Mouse (Mus musculus) adrenal gland (tissue): ENCODE results near the gene Msmo1.

Experiments used
- intact Hi-C: fragments of 180-260 bp; cut with DNase I; formaldehyde crosslinking; loops from one replicate; pipeline ENCODE4 v1.15.1; 2025

Msmo1 gene

GRCm38 (mm10) chr8:64723206-64723605, 10.4 kb downstream of the Msmo1 start:
- intact Hi-C loops: no loop called here

GRCm38 (mm10) chr8:64717868-64718267, 15.7 kb downstream of the Msmo1 start:
- intact Hi-C loops: no loop called here

GRCm38 (mm10) chr8:64712499-64712898, 21.1 kb downstream of the Msmo1 start:
- intact Hi-C loops: no loop called here

GRCm38 (mm10) chr8:64711544-64711943, 22.0 kb downstream of the Msmo1 start:
- intact Hi-C loops: no loop called here

GRCm38 (mm10) chr8:64707481-64707880, 26.1 kb downstream of the Msmo1 start:
- intact Hi-C loops: no loop called here

- intact Hi-C loops: no loop called here
Observed at GRCm38 (mm10) chr8:64703191-64703590, 30.4 kb downstream of the Msmo1 start.

- intact Hi-C loops: loop anchor here (2.0 kb wide), 1 partner anchor 74 kb away; no protein-coding TSS in a partner anchor
Observed at GRCm38 (mm10) chr8:64692651-64693201, 40.9 kb downstream of the Msmo1 start, which contains the start of gene Cpe. Cpe (minus strand) TSS chr8:64693054.

- intact Hi-C loops: loop anchor here (2.0 kb wide), 1 partner anchor 73 kb away; no protein-coding TSS in a partner anchor
Observed at GRCm38 (mm10) chr8:64691591-64692401, 41.8 kb downstream of the Msmo1 start.

- intact Hi-C loops: no loop called here
Observed at GRCm38 (mm10) chr8:64690845-64691244, 42.7 kb downstream of the Msmo1 start.

GRCm38 (mm10) chr8:64690306-64690705, 43.3 kb downstream of the Msmo1 start:
- intact Hi-C loops: no loop called here

GRCm38 (mm10) chr8:64688741-64689140, 44.9 kb downstream of the Msmo1 start:
- intact Hi-C loops: loop anchor here (2.0 kb wide), 1 partner anchor 46 kb away; no protein-coding TSS in a partner anchor

GRCm38 (mm10) chr8:64688161-64688560, 45.4 kb downstream of the Msmo1 start:
- intact Hi-C loops: loop anchor here (2.0 kb wide), 1 partner anchor 45 kb away; no protein-coding TSS in a partner anchor

- intact Hi-C loops: no loop called here
Observed at GRCm38 (mm10) chr8:64682501-64682900, 51.1 kb downstream of the Msmo1 start.

- intact Hi-C loops: no loop called here
Observed at GRCm38 (mm10) chr8:64676381-64676780, 57.2 kb downstream of the Msmo1 start.

GRCm38 (mm10) chr8:64674951-64675585, 58.5 kb downstream of the Msmo1 start:
- intact Hi-C loops: no loop called here

GRCm38 (mm10) chr8:64672920-64673319, 60.7 kb downstream of the Msmo1 start:
- intact Hi-C loops: no loop called here

- intact Hi-C loops: no loop called here
Observed at GRCm38 (mm10) chr8:64671937-64672336, 61.7 kb downstream of the Msmo1 start.
